Mouse (Mus musculus) E14TG2a.4 (cell line): ENCODE data around the gene Stat5b.
"Not testable (repeated sequence)": the region's sequence is repeated elsewhere in the genome, so short reads cannot be mapped to it uniquely, and the experiment has no call there.

Experiments
- CTCF ChIP-seq: conservative IDR thresholded peaks from 2 replicates; pipeline ENCODE4 v1.5.1; 2014; ENCODE audit warnings: low read length
- NANOG ChIP-seq: IDR thresholded peaks from 2 replicates; pipeline ENCODE4 v1.6.1; 2014; ENCODE audit warnings: borderline replicate concordance, low read length, mixed read lengths
- POU5F1 ChIP-seq: IDR thresholded peaks from 2 replicates; pipeline ENCODE4 v1.6.1; 2014; ENCODE audit warnings: low read length, borderline replicate concordance

- TF ChIP-seq CTCF, POU5F1, NANOG: not testable (repeated sequence)
Observed at GRCm38 (mm10) chr11:100790644-100791043, 59.9 kb downstream of the Stat5b start.
